Mouse (Mus musculus) embryo, embryonic 10 days (tissue): ENCODE data around the gene Olfr577.

Experiments used
- DNase-seq: peaks from one replicate; pipeline ENCODE4 v3.0.0-alpha.2; 2015; ENCODE audit warnings: low spot score

Olfr577 gene

DNA sequence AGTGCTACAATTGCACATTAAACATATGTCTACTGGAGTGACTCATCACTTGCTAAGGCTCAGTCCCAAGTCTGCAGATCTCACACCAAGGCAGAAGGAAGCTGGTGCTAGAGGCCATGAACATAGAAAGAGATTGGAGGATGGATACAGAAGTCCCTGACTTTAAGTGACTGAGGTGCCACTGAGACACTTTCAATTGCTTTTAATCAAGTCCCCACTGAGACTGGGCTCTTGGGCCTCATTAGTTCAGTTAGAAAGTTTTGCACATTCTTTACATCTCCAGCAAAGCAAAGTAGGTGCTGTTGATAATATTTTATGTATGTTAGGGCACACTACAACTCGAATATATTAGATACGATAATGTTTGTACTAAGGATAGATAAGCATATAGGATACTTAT is at the start of gene Olfr577:
Olfr577 (minus strand) TSS at position 101 of the 400 bp plus-strand sequence.
- no peak for DNase-seq

DNA sequence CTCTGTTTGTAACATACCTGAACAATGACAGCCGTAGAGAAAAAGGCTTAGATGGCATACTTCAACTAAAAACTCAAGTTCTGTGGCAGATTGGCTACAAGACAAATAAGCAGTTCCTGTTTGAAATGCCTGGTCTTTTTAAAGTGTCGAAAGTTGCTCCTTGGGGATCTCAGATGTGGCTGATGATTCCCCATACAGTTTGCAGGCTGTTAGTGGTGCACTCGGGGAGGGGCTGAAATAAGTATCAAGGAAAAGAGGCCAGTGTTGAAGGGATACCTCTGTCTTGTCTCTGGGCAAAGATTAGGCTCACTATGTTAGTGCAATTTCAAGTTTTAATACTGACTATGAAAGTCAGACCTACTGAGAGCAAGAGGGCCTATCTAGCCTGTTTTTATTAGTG is 13.5 kb upstream of the Olfr577 start, which contains the start of gene Olfr578:
Olfr578 (minus strand) TSS at position 101 of the 400 bp plus-strand sequence.
- no peak for DNase-seq

DNA sequence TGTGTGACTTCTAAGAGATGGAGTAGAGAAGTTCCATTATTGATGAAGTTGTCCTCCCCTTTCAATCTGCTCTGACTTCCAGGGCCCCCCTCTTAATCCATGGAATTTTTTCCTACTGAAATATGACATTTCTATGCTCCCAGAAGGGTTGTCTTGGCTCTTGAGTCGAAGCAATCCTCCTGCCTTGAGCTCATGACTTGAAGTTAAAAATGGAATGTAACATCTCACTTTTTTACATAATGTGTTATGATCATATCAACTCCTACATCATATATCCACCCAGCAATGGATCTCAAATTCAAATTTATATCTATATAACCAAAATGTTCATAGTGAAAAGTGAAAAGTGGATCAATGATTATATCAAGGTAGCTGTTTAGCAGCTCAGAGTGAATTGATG is 1.3 kb downstream of the Olfr577 start:
- no peak for DNase-seq

DNA sequence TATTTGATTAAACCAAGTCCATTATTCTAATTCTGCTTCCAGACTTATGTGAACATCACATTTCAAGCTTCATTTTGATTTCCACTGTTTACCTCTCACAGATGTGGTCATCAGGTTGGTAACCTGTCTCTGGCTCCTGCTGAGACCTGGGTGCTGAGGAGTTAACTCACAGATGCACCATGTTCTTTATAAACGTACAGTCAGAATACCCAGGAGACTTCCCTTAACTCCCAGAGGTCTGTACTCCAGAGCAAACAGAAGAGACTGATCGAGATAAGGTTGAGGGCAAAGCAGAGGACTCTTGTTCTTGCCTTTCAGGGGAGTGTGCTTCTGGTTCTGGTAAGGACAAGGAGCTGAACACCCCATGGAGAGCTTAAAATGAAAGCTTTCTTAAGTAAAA is 13.4 kb downstream of the Olfr577 start, which contains the start of gene Olfr576:
Olfr576 (plus strand) TSS at position 301 of the 400 bp plus-strand sequence.
- DNase-seq, result no peak

DNA sequence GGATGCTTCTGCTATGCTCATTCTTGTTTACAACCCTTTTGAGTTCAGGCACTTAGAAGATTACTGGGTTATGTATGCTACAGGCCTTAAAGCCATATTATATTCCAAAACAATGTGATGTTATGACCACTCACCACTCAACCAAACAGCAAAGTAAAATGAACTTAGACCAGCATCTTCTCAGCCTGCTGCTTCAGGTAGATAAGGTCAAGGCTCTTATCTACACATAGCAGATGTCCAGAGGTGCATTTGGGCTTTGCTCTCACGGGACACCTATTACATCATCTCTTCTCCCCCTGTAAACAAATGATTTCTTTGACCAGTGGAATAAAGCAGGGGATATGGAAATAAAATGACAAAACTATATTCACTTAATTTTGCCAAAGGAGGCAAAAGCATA is 17.1 kb downstream of the Olfr577 start, which contains the start of gene Olfr575:
Olfr575 (minus strand) TSS at position 183 of the 400 bp plus-strand sequence.
- no peak for DNase-seq

DNA sequence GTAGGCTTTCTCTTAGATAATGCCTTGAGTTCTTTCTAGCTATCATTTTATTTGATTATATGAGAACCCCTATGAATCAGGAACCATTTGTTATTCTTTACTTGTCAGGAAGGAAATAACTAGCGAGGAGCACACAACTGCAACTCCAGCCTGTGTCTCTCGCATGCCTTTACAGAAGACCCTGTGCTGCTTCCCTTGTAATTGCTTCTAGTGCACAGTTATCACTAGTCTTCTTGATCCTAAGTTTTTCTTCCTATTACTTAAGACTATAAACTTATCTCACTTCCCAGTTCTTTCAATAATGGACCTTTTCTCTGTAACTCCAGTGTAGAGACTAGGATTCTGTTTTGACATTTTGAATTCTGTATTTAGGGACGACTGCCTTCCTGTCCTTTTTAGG is 17.6 kb downstream of the Olfr577 start:
- no peak for DNase-seq

DNA sequence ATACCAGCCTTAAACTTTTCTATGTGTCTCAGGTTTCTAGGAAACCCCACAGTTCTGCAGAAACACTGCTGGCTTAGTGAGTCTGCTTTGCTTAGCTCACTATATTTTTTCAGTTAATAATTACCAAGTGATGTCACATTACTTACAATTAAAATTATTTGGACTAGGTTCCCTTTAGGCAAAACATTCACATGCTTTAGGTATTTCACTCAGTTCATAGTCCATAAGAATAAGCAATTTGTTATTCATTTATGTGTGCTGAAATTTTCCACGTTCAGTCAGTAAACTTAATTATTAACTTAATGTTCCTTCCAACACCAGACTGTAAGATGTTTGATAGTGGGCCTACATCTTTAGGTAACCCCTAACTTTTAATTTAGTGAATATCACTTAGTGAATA is 25.0 kb downstream of the Olfr577 start:
- no peak for DNase-seq

DNA sequence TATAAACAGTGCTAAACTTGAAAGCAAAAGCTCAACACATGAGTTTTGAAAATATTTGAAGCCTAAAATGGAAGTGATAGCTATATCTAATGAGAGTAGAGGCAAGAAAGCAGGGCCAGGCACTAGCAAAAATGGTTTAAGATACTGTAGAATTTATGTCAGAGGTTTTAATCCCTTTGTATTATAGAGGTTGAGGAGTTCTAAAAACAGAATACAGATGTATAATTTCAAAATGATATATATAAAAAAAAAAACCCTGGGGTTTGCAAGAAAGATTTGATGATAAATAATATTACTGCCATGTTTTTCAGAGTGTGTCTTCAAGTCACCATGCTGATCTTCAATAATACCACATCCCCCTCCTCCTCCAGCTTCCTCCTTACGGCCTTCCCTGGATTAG is 27.6 kb downstream of the Olfr577 start, which contains the start of gene Olfr574:
Olfr574 (plus strand) TSS at position 301 of the 400 bp plus-strand sequence.
- no peak for DNase-seq

DNA sequence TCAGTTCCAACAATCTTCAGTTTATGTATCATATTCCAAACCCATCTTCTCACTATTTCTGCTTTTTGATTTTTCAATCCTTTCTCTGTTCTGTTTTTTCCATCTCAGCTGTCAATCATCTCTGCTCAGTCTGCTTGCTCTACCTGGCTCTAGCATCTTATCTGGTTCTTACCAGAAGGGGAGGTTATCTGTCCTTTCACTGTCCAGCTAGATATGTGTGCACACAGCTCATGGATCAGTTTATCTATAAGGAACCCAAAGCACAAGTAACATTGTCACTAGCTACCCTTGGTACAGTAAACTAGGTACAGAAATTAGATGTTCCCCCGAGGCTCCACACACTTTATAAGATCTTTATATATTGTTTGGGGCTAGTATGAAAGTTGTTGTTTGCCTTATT is 32.3 kb downstream of the Olfr577 start:
- no peak for DNase-seq

DNA sequence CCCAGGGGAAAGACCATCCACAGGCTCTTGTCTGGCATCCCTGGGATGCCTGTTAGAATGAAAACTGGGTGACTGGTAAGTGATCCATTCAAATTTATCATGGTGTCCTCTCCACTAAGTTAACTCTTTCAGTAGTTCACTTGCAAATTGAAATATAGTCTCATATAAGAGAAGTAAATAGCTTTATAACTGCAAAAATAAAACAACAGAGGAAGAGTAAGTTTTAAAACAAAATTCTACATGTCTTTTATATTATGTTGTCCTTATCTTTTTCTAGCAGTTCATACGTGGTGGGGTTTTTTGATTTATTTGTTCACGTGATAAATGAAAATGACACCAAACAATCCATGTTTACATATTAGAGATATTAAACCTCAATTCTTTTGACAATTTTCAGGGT is 33.3 kb downstream of the Olfr577 start, which contains the start of gene Olfr573-ps1:
Olfr573-ps1 (minus strand) TSS at position 101 of the 400 bp plus-strand sequence.
- no peak for DNase-seq

DNA sequence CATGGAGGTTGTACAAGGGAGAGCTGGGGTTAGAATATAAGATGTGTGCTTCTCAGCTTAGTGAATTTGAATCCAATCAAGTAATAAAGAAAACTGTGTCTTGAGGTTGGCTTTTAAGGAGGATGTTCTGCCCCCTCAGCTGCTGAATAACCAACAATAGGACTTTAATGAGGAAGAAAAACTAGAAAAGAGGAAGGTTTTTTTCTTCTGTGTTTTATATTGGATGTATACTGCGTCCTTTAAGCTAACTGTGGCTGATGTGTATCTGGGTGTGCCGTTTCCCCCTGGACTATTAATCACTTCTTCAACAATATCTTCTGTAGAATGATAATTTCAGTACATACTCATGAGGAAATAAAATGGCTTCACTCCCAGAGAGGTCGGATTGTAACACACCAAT is 48.6 kb downstream of the Olfr577 start:
- no peak for DNase-seq

DNA sequence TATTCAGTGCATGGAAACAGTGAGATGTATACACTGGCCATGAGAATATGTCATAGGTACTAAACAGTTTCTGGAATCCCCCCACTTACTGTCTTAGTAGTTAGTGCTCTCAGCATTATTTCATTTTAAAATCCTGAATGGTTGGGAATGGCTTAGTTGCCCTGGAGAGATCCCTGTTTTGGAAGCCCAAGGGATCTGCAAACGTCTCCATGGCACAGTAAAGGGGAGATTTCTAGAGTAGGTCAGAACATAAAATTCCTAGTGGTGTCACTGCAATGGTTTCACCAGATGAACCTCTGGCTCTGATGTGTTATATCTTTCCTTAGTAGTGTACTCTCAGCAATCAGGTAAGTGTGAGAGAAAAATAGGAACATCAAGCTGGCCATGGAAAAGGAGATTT is 51.6 kb downstream of the Olfr577 start, which contains the start of gene Olfr572:
Olfr572 (plus strand) TSS at position 301 of the 400 bp plus-strand sequence.
- no peak for DNase-seq
